Mouse (Mus musculus) embryo, embryonic 11 days (tissue): ENCODE measurements around the gene Olfm2.
"Not testable (repeated sequence)": the region's sequence is repeated elsewhere in the genome, so short reads cannot be mapped to it uniquely, and the experiment has no call there.

Experiments used
- DNase-seq: peaks from one replicate; pipeline ENCODE4 v3.0.0-alpha.2; 2015

Gene Olfm2

GRCm38 (mm10) chr9:20696107-20696712 lies 49.9 kb downstream of the Olfm2 start:
- DNase-seq = no peak

GRCm38 (mm10) chr9:20694721-20695235 lies 51.4 kb downstream of the Olfm2 start:
- peak; percentile 49 for DNase-seq

GRCm38 (mm10) chr9:20692863-20693262 lies 53.3 kb downstream of the Olfm2 start:
- no peak for DNase-seq

- not testable (repeated sequence) for DNase-seq
Measured at GRCm38 (mm10) chr9:20690449-20690848, 55.7 kb downstream of the Olfm2 start.

GRCm38 (mm10) chr9:20689913-20690312 lies 56.2 kb downstream of the Olfm2 start:
- peak; percentile 51 for DNase-seq

- DNase-seq = no peak
Measured at GRCm38 (mm10) chr9:20689403-20689802, 56.7 kb downstream of the Olfm2 start.

GRCm38 (mm10) chr9:20685081-20685861 lies 60.9 kb downstream of the Olfm2 start:
- DNase-seq = no peak

GRCm38 (mm10) chr9:20682389-20682722 lies 63.8 kb downstream of the Olfm2 start:
- no peak for DNase-seq

- no peak for DNase-seq
Measured at GRCm38 (mm10) chr9:20681546-20682388, 64.4 kb downstream of the Olfm2 start.

GRCm38 (mm10) chr9:20680378-20680958 lies 65.7 kb downstream of the Olfm2 start:
- no peak for DNase-seq

- no peak for DNase-seq
Measured at GRCm38 (mm10) chr9:20677892-20678291, 68.3 kb downstream of the Olfm2 start.

- no peak for DNase-seq
Measured at GRCm38 (mm10) chr9:20672047-20672446, 74.1 kb downstream of the Olfm2 start.

- DNase-seq = no peak
Measured at GRCm38 (mm10) chr9:20668065-20668464, 78.1 kb downstream of the Olfm2 start.

- DNase-seq = no peak
Measured at GRCm38 (mm10) chr9:20666510-20667034, 79.6 kb downstream of the Olfm2 start.

- DNase-seq = peak; percentile 64
Measured at GRCm38 (mm10) chr9:20665925-20666324, 80.2 kb downstream of the Olfm2 start.

GRCm38 (mm10) chr9:20664982-20665637 lies 81.0 kb downstream of the Olfm2 start:
- no peak for DNase-seq

GRCm38 (mm10) chr9:20664366-20664765 lies 81.8 kb downstream of the Olfm2 start:
- DNase-seq = no peak

- DNase-seq = no peak
Measured at GRCm38 (mm10) chr9:20663956-20664355, 82.2 kb downstream of the Olfm2 start.

GRCm38 (mm10) chr9:20662874-20663273 lies 83.3 kb downstream of the Olfm2 start:
- peak; percentile 40 for DNase-seq

- peak; percentile 81 for DNase-seq
Measured at GRCm38 (mm10) chr9:20662325-20662724, 83.8 kb downstream of the Olfm2 start.

GRCm38 (mm10) chr9:20657546-20657945 lies 88.6 kb downstream of the Olfm2 start:
- no peak for DNase-seq

- no peak for DNase-seq
Measured at GRCm38 (mm10) chr9:20653859-20654258, 92.3 kb downstream of the Olfm2 start.
